Mouse (Mus musculus): ENCODE data around the gene Cacna1h. TPM values are rescaled to one million over a fixed set of nuclear protein-coding genes. Genes with fewer than 3 reads are reported as not detected.

The Cacna1h gene
- polyA plus RNA-seq, 1 experiment from 2014 or later = 5.9 TPM

DNA sequence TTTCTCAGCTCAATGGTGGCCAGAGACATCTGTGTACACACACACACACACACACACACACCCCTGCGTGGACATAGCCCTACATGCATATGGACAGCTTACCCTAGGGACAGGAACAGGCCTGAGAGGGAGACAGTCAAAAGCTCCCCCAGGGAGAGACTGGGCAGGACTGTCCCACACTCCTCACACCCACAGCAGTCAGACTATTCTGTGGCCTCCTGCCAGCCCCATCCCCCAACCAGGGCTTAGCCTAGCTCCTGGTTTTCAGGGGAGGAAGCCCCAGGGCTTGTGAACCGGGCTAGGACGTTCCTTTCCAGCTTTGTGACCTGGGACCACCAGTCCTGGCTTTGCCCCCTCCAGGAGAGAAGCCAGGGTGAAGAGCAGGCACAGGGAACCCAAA lies 17.4 kb downstream of the Cacna1h start:
- Histone ChIP-seq H3K27ac (ENCODE audit: low read depth, low read length) (peak overlapping the region; percentile 75), H3K4me1 (replicated peaks; ENCODE audit: control insufficient read depth, insufficient read depth, low read length) (peaks cover 35% of the 10 kb centered on the region), H3K9me3 (ENCODE audit: control insufficient read depth, low read length) (no peaks in the 10 kb centered on the region), H3K4me3 (ENCODE audit: low read depth, low read length) (no peak overlapping the region), H3K27me3 (ENCODE audit: control insufficient read depth, insufficient read depth, low read length) (no peaks in the 10 kb centered on the region), H3K9ac (ENCODE audit: low read depth, low read length) (no peak overlapping the region), H3K4me2 (replicated peaks; ENCODE audit: low read depth, low read length) (no peak overlapping the region; the same call in 1 of the 2 replicates), H3K36me3 (ENCODE audit: control insufficient read depth, insufficient read depth, low read length) (no peaks in the 10 kb centered on the region)
- WGBS = 20% methylated on average over 3 of the region's 3 CpGs
- ATAC-seq (ENCODE audit: low FRiP score) (peak; percentile 33; the same call in 1 of the 2 replicates), DNase-seq (ENCODE audit: low spot score) (peak; percentile 47)

DNA sequence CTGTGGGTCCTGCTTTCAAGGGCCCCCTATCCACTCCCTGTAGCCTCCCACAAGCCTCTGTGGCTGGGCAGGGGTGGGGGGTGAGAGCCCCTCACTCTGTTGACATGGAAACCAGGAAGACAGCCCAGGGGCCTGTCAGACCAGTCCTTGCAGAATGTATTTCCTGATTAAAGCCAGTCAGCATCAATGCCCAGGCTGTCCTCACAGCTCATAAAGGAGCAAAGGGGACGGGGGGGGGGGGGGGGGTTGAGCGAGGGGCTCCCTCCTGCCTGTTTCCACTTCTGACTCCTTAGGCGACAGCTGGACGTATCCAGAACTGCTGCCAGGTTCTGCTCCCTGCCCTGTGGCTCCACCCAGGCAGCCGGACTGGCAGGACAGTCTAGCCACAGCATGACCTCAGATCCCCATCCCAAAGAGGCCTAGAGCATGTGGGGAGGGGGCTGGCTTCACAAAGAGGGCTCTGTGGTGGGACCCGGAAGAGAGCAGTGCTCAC lies 18.1 kb downstream of the Cacna1h start:
- H3K4me1 ChIP-seq (replicated peaks; ENCODE audit: control insufficient read depth, insufficient read depth, low read length) = peaks cover 35% of the 10 kb centered on the region
- WGBS = 10% methylated on average over 6 of the region's 6 CpGs
- no peak overlapping the region for H3K4me3 ChIP-seq (ENCODE audit: low read depth, low read length)
- no peaks in the 10 kb centered on the region for H3K9me3 ChIP-seq (ENCODE audit: control insufficient read depth, low read length)
- peak overlapping the region; percentile 75 for H3K27ac ChIP-seq (ENCODE audit: low read depth, low read length)
- H3K27me3 ChIP-seq (ENCODE audit: control insufficient read depth, insufficient read depth, low read length) = no peaks in the 10 kb centered on the region
- no peaks in the 10 kb centered on the region for H3K36me3 ChIP-seq (ENCODE audit: control insufficient read depth, insufficient read depth, low read length)
- DNase-seq (ENCODE audit: low spot score) = peak; percentile 51
- peak overlapping the region; percentile 11 for H3K4me2 ChIP-seq (replicated peaks; ENCODE audit: low read depth, low read length)
- peak overlapping the region; percentile 37; the same call in 1 of the 2 replicates for H3K9ac ChIP-seq (ENCODE audit: low read depth, low read length)
- ATAC-seq (ENCODE audit: low FRiP score) = peak; percentile 53; the same call in 1 of the 2 replicates

- no peak for DNase-seq (ENCODE audit: low spot score)
- Histone ChIP-seq H3K36me3 (ENCODE audit: control insufficient read depth, insufficient read depth, low read length) (no peaks in the 10 kb centered on the region), H3K27ac (ENCODE audit: low read depth, low read length) (peak overlapping the region; percentile 75), H3K4me1 (replicated peaks; ENCODE audit: control insufficient read depth, insufficient read depth, low read length) (peaks cover 35% of the 10 kb centered on the region), H3K9me3 (ENCODE audit: control insufficient read depth, low read length) (no peaks in the 10 kb centered on the region), H3K4me3 (ENCODE audit: low read depth, low read length) (no peak overlapping the region), H3K9ac (ENCODE audit: low read depth, low read length) (no peak overlapping the region), H3K4me2 (replicated peaks; ENCODE audit: low read depth, low read length) (no peak overlapping the region; the same call in 1 of the 2 replicates), H3K27me3 (ENCODE audit: control insufficient read depth, insufficient read depth, low read length) (no peaks in the 10 kb centered on the region)
- 38% methylated on average over 3 of the region's 3 CpGs for WGBS
- no peak for ATAC-seq (ENCODE audit: low FRiP score)
These were observed 18.7 kb downstream of the Cacna1h start for GRCm38 (mm10) chr17:25414917-25415316.

GRCm38 (mm10) chr17:25414209-25414608 lies 19.4 kb downstream of the Cacna1h start:
- Histone ChIP-seq H3K27ac (ENCODE audit: low read depth, low read length) (no peak overlapping the region), H3K9me3 (ENCODE audit: control insufficient read depth, low read length) (no peaks in the 10 kb centered on the region), H3K4me2 (replicated peaks; ENCODE audit: low read depth, low read length) (no peak overlapping the region), H3K4me1 (replicated peaks; ENCODE audit: control insufficient read depth, insufficient read depth, low read length) (peaks cover 33% of the 10 kb centered on the region), H3K27me3 (ENCODE audit: control insufficient read depth, insufficient read depth, low read length) (no peaks in the 10 kb centered on the region), H3K9ac (ENCODE audit: low read depth, low read length) (no peak overlapping the region), H3K36me3 (ENCODE audit: control insufficient read depth, insufficient read depth, low read length) (no peaks in the 10 kb centered on the region), H3K4me3 (ENCODE audit: low read depth, low read length) (no peak overlapping the region)
- WGBS = 79% methylated on average over 4 of the region's 4 CpGs
- DNase-seq (ENCODE audit: low spot score) = no peak
- no peak for ATAC-seq (ENCODE audit: low FRiP score)

- H3K27ac ChIP-seq (ENCODE audit: low read depth, low read length) = 0 out of 2 replicates have a peak overlapping the region, but pooled peaks have one; percentile 30
These were observed 22.3 kb downstream of the Cacna1h start for GRCm38 (mm10) chr17:25411251-25411650.

GRCm38 (mm10) chr17:25410786-25411185 lies 22.8 kb downstream of the Cacna1h start:
- Histone ChIP-seq H3K27me3 (ENCODE audit: control insufficient read depth, insufficient read depth, low read length) (no peaks in the 10 kb centered on the region), H3K36me3 (ENCODE audit: control insufficient read depth, insufficient read depth, low read length) (no peaks in the 10 kb centered on the region), H3K27ac (ENCODE audit: low read depth, low read length) (0 out of 2 replicates have a peak overlapping the region, but pooled peaks have one; percentile 30), H3K4me3 (ENCODE audit: low read depth, low read length) (no peak overlapping the region), H3K4me2 (replicated peaks; ENCODE audit: low read depth, low read length) (no peak overlapping the region), H3K9me3 (ENCODE audit: control insufficient read depth, low read length) (no peaks in the 10 kb centered on the region), H3K4me1 (replicated peaks; ENCODE audit: control insufficient read depth, insufficient read depth, low read length) (peaks cover 26% of the 10 kb centered on the region), H3K9ac (ENCODE audit: low read depth, low read length) (no peak overlapping the region)
- DNase-seq (ENCODE audit: low spot score) (no peak), ATAC-seq (ENCODE audit: low FRiP score) (no peak)
- WGBS = 56% methylated on average over 7 of the region's 7 CpGs

More at GRCm38 (mm10) chr17:25411251-25411650, 22.3 kb downstream of the Cacna1h start:
- Histone ChIP-seq H3K9ac (ENCODE audit: low read depth, low read length) (no peak overlapping the region), H3K36me3 (ENCODE audit: control insufficient read depth, insufficient read depth, low read length) (no peaks in the 10 kb centered on the region), H3K4me1 (replicated peaks; ENCODE audit: control insufficient read depth, insufficient read depth, low read length) (peaks cover 25% of the 10 kb centered on the region), H3K27me3 (ENCODE audit: control insufficient read depth, insufficient read depth, low read length) (no peaks in the 10 kb centered on the region), H3K9me3 (ENCODE audit: control insufficient read depth, low read length) (no peaks in the 10 kb centered on the region), H3K4me2 (replicated peaks; ENCODE audit: low read depth, low read length) (no peak overlapping the region), H3K4me3 (ENCODE audit: low read depth, low read length) (no peak overlapping the region)
- 76% methylated on average over 4 of the region's 4 CpGs for WGBS
- ATAC-seq (ENCODE audit: low FRiP score) (no peak), DNase-seq (ENCODE audit: low spot score) (no peak)

DNA sequence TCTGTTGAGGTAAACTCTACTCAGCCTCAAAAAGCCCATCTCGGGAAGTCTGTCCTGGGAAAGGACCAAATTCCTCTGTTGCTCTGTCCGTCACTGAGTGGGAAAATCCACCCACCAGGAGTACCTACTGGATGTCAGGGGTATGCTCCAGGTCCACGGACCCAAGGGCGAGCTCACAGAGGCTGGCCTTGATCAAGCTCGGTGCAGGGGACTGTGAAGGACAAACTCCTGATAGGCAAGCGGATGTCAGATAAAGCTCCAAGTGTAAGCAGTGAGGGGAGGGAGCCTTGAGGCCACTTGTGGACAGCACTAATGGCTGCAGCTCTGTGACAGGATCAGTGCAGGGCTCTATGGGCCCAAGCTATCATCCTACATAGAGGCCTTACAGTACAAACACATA lies 23.4 kb downstream of the Cacna1h start:
- DNase-seq (ENCODE audit: low spot score) (no peak), ATAC-seq (ENCODE audit: low FRiP score) (no peak)
- Histone ChIP-seq H3K36me3 (ENCODE audit: control insufficient read depth, insufficient read depth, low read length) (no peaks in the 10 kb centered on the region), H3K4me1 (replicated peaks; ENCODE audit: control insufficient read depth, insufficient read depth, low read length) (peaks cover 23% of the 10 kb centered on the region), H3K4me3 (ENCODE audit: low read depth, low read length) (no peak overlapping the region), H3K4me2 (replicated peaks; ENCODE audit: low read depth, low read length) (no peak overlapping the region), H3K9ac (ENCODE audit: low read depth, low read length) (no peak overlapping the region), H3K27ac (ENCODE audit: low read depth, low read length) (no peak overlapping the region), H3K9me3 (ENCODE audit: control insufficient read depth, low read length) (no peaks in the 10 kb centered on the region), H3K27me3 (ENCODE audit: control insufficient read depth, insufficient read depth, low read length) (no peaks in the 10 kb centered on the region)
- WGBS = 84% methylated on average over 6 of the region's 6 CpGs

GRCm38 (mm10) chr17:25409621-25410020 lies 24.0 kb downstream of the Cacna1h start:
- Histone ChIP-seq H3K4me3 (ENCODE audit: low read depth, low read length) (no peak overlapping the region), H3K4me1 (replicated peaks; ENCODE audit: control insufficient read depth, insufficient read depth, low read length) (peaks cover 24% of the 10 kb centered on the region), H3K27ac (ENCODE audit: low read depth, low read length) (no peak overlapping the region), H3K36me3 (ENCODE audit: control insufficient read depth, insufficient read depth, low read length) (no peaks in the 10 kb centered on the region), H3K9ac (ENCODE audit: low read depth, low read length) (no peak overlapping the region), H3K27me3 (ENCODE audit: control insufficient read depth, insufficient read depth, low read length) (no peaks in the 10 kb centered on the region), H3K4me2 (replicated peaks; ENCODE audit: low read depth, low read length) (no peak overlapping the region), H3K9me3 (ENCODE audit: control insufficient read depth, low read length) (no peaks in the 10 kb centered on the region)
- ATAC-seq (ENCODE audit: low FRiP score) (no peak), DNase-seq (ENCODE audit: low spot score) (no peak)
- WGBS = 84% methylated on average over 7 of the region's 7 CpGs

GRCm38 (mm10) chr17:25408302-25408999 lies 25.1 kb downstream of the Cacna1h start:
- H3K4me1 ChIP-seq (replicated peaks; ENCODE audit: control insufficient read depth, insufficient read depth, low read length) = peaks cover 26% of the 10 kb centered on the region
- H3K36me3 ChIP-seq (ENCODE audit: control insufficient read depth, insufficient read depth, low read length) = no peaks in the 10 kb centered on the region
- H3K4me3 ChIP-seq (ENCODE audit: low read depth, low read length) = no peak overlapping the region
- H3K9ac ChIP-seq (ENCODE audit: low read depth, low read length) = no peak overlapping the region
- H3K9me3 ChIP-seq (ENCODE audit: control insufficient read depth, low read length) = no peaks in the 10 kb centered on the region
- H3K27me3 ChIP-seq (ENCODE audit: control insufficient read depth, insufficient read depth, low read length) = no peaks in the 10 kb centered on the region
- H3K27ac ChIP-seq (ENCODE audit: low read depth, low read length) = no peak overlapping the region
- no peak for DNase-seq (ENCODE audit: low spot score)
- WGBS = 84% methylated on average over 7 of the region's 7 CpGs
- no peak overlapping the region for H3K4me2 ChIP-seq (replicated peaks; ENCODE audit: low read depth, low read length)
- ATAC-seq (ENCODE audit: low FRiP score) = no peak
